Mouse (Mus musculus): ENCODE results near the gene Rbfox3.

- TF ChIP-seq POLR2A (IDR thresholded peaks at IDR 0.05; ENCODE audit: low read depth, low read length) (no peak), CTCF (conservative IDR thresholded peaks at IDR 0.05 in 1 of 2, IDR thresholded peaks at IDR 0.05 in 1 of 2; ENCODE audit: low read depth in 2 of 2, low read length in 2 of 2) (no peak), TBP (conservative IDR thresholded peaks at IDR 0.05; ENCODE audit: low read depth, low read length) (no peak)
These were observed 234.1 kb downstream of the Rbfox3 start for GRCm38 (mm10) chr11:118677277-118677676.

Data from CH12.LX (cell line).